Comparison of ENCODE assay signal across 18 mouse cellular contexts in genomic region chr2:174563917-174564316, GRCm38 (mm10).
DNase-seq lines count a peak whose midpoint lies in the region; ATAC-seq and TF ChIP-seq lines count a peak whose summit lies in the region.
"Had no signal": no experiment of that assay in that cellular context is flagged by ENCODE, and none has a peak within 500 bp of the region (broad histone marks: within the 10 kb centered on the region; RNA-seq: fewer than 3 reads in every experiment).

No protein-coding gene starts in this region.

- H3K4me1 ChIP-seq in MEL (ENCODE audit: control insufficient read depth in 1 of 2, insufficient read depth in 2 of 2, low read length in 2 of 2): no peaks in the 10 kb centered on the region
- H3K4me1 ChIP-seq: heart, embryonic 12.5 days had no signal

- TF ChIP-seq CTCF in MEL (IDR thresholded peaks at IDR 0.05 in 2 of 3, conservative IDR thresholded peaks at IDR 0.05 in 1 of 3; ENCODE audit: control insufficient read depth in 1 of 3, insufficient read depth in 1 of 3, low read depth in 2 of 3, low read length in 3 of 3, poor library complexity in 1 of 3, severe bottlenecking in 1 of 3): no peak

- no peak for TF ChIP-seq POLR2A in MEL (IDR thresholded peaks at IDR 0.05; ENCODE audit: control insufficient read depth in 1 of 2, insufficient read depth in 1 of 2, low read depth in 1 of 2, low read length in 2 of 2, poor library complexity in 1 of 2)

- peak; percentile 22 to 31 for DNase-seq in B cell, adult 2 months
- DNase-seq in MEL (ENCODE audit: low read depth, low spot score): peak; percentile 32
- peak; percentile 65 for DNase-seq in splenic B cell, adult 2 months (ENCODE audit: low read depth, low spot score)
- no peak for DNase-seq in right cerebral cortex, postnatal 4 days
- DNase-seq in kidney, postnatal 36 days: no peak
- no peak for DNase-seq in adrenal gland, postnatal 4 days (ENCODE audit: low spot score in 2 of 2)
- DNase-seq: adrenal gland, postnatal 10 days; cerebellum, adult 11-12 months; cerebellum, adult 9-11 months; cerebellum, postnatal 36 days; forebrain, postnatal 0 days; gastrocnemius, postnatal 14 days had no signal

- H3K27me3 ChIP-seq in MEL (ENCODE audit: control insufficient read depth in 1 of 2, insufficient read depth in 2 of 2, low read length in 2 of 2): no peaks in the 10 kb centered on the region
- no peaks in the 10 kb centered on the region for H3K27me3 ChIP-seq in splenic B cell, adult 2 months (ENCODE audit: control insufficient read depth, insufficient read depth, low read length, poor library complexity, severe bottlenecking)
- H3K27me3 ChIP-seq: forebrain, embryonic 13.5 days; heart, embryonic 12.5 days; hindbrain, embryonic 13.5 days had no signal

- no peak overlapping the region for H3K27ac ChIP-seq in MEL (ENCODE audit: control insufficient read depth, low read depth, low read length)
- H3K27ac ChIP-seq: embryonic facial prominence, embryonic 10.5 days; forebrain, embryonic 13.5 days; hindbrain, embryonic 13.5 days; hindbrain, postnatal 0 days had no signal

- TF ChIP-seq EP300 in MEL (IDR thresholded peaks at IDR 0.05; ENCODE audit: low read depth in 1 of 2, low read length in 2 of 2): no peak

- H3K79me2 ChIP-seq in MEL (ENCODE audit: control insufficient read depth, insufficient read depth, low read length, poor library complexity): no peaks in the 10 kb centered on the region

- H3K9me3 ChIP-seq in MEL (replicated peaks; ENCODE audit: insufficient read depth, low read length): no peaks in the 10 kb centered on the region
- H3K9me3 ChIP-seq: embryonic facial prominence, embryonic 10.5 days; forebrain, embryonic 13.5 days; heart, embryonic 12.5 days; hindbrain, embryonic 13.5 days had no signal

- no peak overlapping the region for H3K4me3 ChIP-seq in MEL (ENCODE audit: control insufficient read depth in 1 of 2, insufficient read depth in 1 of 2, low read depth in 2 of 2, low read length in 2 of 2)
- H3K4me3 ChIP-seq: embryonic facial prominence, embryonic 10.5 days; forebrain, embryonic 13.5 days; heart, embryonic 12.5 days; hindbrain, embryonic 13.5 days had no signal

- H3K36me3 ChIP-seq in MEL (ENCODE audit: control insufficient read depth in 1 of 2, insufficient read depth in 2 of 2, low read length in 2 of 2): no peaks in the 10 kb centered on the region
- no peaks in the 10 kb centered on the region for H3K36me3 ChIP-seq in splenic B cell, adult 2 months (ENCODE audit: control insufficient read depth, insufficient read depth, low read length, poor library complexity, severe bottlenecking)
- H3K36me3 ChIP-seq: embryonic facial prominence, embryonic 10.5 days; heart, embryonic 12.5 days; hindbrain, embryonic 13.5 days had no signal

- no peak for TF ChIP-seq RAD21 in MEL (IDR thresholded peaks at IDR 0.05; ENCODE audit: low read depth, low read length)

- ATAC-seq in hematopoietic stem cell, adult 5-6 weeks (replicated peaks in 1 of 2; ENCODE audit: insufficient read depth in 1 of 2, low FRiP score in 2 of 2, low TSS enrichment in 1 of 2, low read depth in 1 of 2, poor library complexity in 2 of 2, severe bottlenecking in 2 of 2): peak; percentile 72 to 80
- ATAC-seq: forebrain, embryonic 13.5 days had no signal

- no peak overlapping the region for H3K9ac ChIP-seq in MEL (ENCODE audit: control insufficient read depth, low read depth, low read length, poor library complexity, severe bottlenecking)
- H3K9ac ChIP-seq: forebrain, embryonic 13.5 days; forebrain, postnatal 0 days; heart, embryonic 12.5 days; hindbrain, embryonic 13.5 days had no signal

TF ChIP-seq in MEL, 35 proteins besides CTCF, POLR2A, EP300 and RAD21:
- TF ChIP-seq USF1 (IDR thresholded peaks at IDR 0.05; ENCODE audit: low read depth, low read length) (no peak), RCOR1 (IDR thresholded peaks at IDR 0.05; ENCODE audit: low read depth, low read length) (no peak), MXI1 (IDR thresholded peaks at IDR 0.05; ENCODE audit: low read depth, low read length) (no peak), NELFE (IDR thresholded peaks at IDR 0.05; ENCODE audit: low read depth, low read length) (no peak), SMC3 (IDR thresholded peaks at IDR 0.05; ENCODE audit: low read depth, low read length) (no peak), ETS1 (IDR thresholded peaks at IDR 0.05; ENCODE audit: low read depth, low read length) (no peak), CHD2 (IDR thresholded peaks at IDR 0.05; ENCODE audit: low read length) (no peak), BHLHE40 (IDR thresholded peaks at IDR 0.05; ENCODE audit: borderline replicate concordance, low read depth, low read length) (no peak), TBP (IDR thresholded peaks at IDR 0.05; ENCODE audit: low read depth, low read length) (no peak), USF2 (IDR thresholded peaks at IDR 0.05; ENCODE audit: borderline replicate concordance in 1 of 2, insufficient read depth in 1 of 2, low read depth in 1 of 2, low read length in 2 of 2) (no peak), POLR2AphosphoS2 (IDR thresholded peaks at IDR 0.05; ENCODE audit: low read length) (no peak), NRF1 (IDR thresholded peaks at IDR 0.05; ENCODE audit: insufficient read depth, low read depth, low read length, poor library complexity, severe bottlenecking) (no peak), CHD1 (IDR thresholded peaks at IDR 0.05; ENCODE audit: low read depth, low read length) (no peak), SIN3A (IDR thresholded peaks at IDR 0.05; ENCODE audit: low read length) (no peak)

Comparison
In these comparisons a context has a peak if more than half of its experiments do, and no peak if none do; other contexts are left out.
1. DNase-seq: peak in B cell, adult 2 months (2 of 2), MEL (single experiment) and splenic B cell, adult 2 months (single experiment); none in right cerebral cortex, postnatal 4 days (single experiment), kidney, postnatal 36 days (0 of 2) and adrenal gland, postnatal 4 days (0 of 2).